Mouse (Mus musculus) fibroblast of lung, adult 2 months (primary cell): Measurements from ENCODE around the gene Trim3.

ENCODE experiments used
- DNase-seq: peaks from one replicate; pipeline ENCODE4 v3.0.0-alpha.2; 2011; ENCODE audit warnings: low read depth

Gene Trim3

GRCm38 (mm10) chr7:105557671-105558070 is 75.7 kb downstream of the Trim3 start:
- no peak for DNase-seq

DNA sequence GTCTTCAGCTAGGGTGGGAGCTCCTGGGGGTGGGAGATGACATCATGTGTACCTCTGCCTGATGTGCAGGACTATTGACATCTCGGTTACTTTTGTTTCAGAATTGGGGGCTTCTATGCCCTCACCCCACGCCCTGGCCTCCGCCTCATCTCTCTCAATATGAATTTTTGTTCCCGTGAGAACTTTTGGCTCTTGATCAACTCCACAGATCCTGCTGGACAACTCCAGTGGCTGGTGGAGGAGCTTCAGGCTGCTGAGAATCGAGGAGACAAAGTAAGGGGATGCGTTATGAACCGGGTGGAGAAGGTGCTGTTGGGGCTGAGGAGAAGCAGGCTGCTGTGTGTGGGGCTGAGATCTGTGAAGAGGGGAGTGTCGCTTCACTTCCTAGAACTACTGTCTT is 77.0 kb downstream of the Trim3 start:
- DNase-seq, result no peak

DNA sequence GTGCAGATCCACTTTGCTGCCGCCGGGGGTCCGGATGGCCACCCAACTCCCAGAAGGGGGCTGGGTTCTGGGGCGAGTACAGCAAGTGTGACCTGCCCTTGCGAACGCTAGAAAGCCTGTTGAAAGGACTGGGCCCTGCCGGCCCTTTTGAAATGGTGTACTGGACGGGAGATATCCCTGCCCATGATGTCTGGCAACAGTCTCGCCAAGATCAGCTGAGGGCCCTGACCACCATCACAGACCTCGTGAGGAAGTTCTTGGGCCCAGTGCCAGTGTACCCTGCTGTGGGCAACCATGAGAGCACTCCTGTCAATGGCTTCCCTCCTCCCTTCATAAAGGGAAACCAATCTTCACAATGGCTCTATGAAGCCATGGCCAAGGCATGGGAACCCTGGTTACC is 77.8 kb downstream of the Trim3 start:
- DNase-seq, result no peak
